Mouse (Mus musculus) brain, embryonic 14.5 days (tissue): Measurements from ENCODE around the gene Tmigd1.

Experiments
- CTCF ChIP-seq: fragments of 200-500 bp; IDR thresholded peaks from 2 replicates; pipeline ENCODE4 v1.5.1; 2012; ENCODE audit warnings: inconsistent platforms, mild to moderate bottlenecking, moderate library complexity, borderline replicate concordance; ENCODE audit not compliant: insufficient read depth, insufficient read length; ENCODE audit errors: extremely low read depth
- POLR2A ChIP-seq: fragments of 200-500 bp; IDR thresholded peaks from 2 replicates; pipeline ENCODE4 v1.6.1; 2012; ENCODE audit warnings: mild to moderate bottlenecking, inconsistent platforms, borderline replicate concordance; ENCODE audit not compliant: poor library complexity, insufficient read depth, insufficient read length, severe bottlenecking; ENCODE audit errors: extremely low read depth

DNA sequence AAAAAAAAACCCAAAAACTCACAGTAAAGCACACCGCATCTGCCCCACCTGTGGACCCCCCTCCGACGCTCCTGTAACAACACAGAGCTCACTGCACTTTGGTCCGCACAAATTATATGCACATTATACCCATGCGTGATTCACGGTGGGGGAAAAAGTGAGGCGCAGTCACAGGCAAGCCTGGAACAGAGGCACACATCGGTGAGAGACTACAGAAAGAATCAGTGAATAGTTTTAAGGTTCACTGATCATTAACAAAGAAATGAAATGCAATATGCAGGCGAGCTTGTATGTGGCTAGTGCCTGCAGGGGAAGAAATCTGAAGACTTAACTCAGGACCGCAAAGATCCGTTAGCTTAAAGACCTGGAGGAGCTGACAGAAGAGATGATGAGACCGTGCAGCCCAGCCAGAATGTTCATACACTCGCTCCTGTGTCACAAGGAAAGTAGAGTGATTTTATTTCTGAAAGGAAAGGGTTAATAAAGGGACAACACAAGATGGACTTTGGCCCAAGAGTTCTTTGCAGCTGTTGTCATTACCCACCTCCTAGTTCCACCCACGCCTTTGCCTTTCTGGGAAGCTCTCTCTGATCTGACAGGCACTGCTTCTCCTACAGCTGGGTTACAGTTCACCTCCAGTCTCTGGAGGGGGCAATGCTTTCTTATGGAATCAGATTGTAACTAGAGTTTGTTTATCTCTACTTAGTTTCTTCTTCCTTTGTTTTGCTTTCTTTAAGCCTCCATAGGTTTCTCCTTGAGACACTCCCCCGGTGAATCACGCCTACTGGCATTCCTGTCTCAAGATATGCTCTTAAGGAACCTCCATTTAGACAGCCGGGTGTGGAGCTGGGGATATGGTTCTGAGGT, 47.3 kb upstream of the Tmigd1 start:
- TF ChIP-seq CTCF (no peak), POLR2A (no peak)
